Mouse (Mus musculus): Measurements from ENCODE around the gene Phactr4. TPM values are rescaled to one million over a fixed set of nuclear protein-coding genes. Genes with fewer than 3 reads are reported as not detected.

Gene Phactr4
- polyA plus RNA-seq, 1 experiment from 2014 or later, result 19.7 TPM

- no peaks in the 10 kb centered on the region for H3K27me3 ChIP-seq
- peak overlapping the region; percentile 76 for H3K4me3 ChIP-seq (replicated peaks)
- H3K9me3 ChIP-seq, result no peaks in the 10 kb centered on the region
- H3K9ac ChIP-seq (replicated peaks), result peak overlapping the region; percentile 93
- 1% methylated on average over 15 of the region's 15 CpGs for WGBS
- H3K4me1 ChIP-seq (replicated peaks), result peaks cover 10% of the 10 kb centered on the region
- no peak for ATAC-seq (ENCODE audit: insufficient number of reproducible peaks, insufficient read depth, low FRiP score, low TSS enrichment, low read depth)
- H3K36me3 ChIP-seq, result peaks cover 47% of the 10 kb centered on the region
- H3K4me2 ChIP-seq, result peak overlapping the region; percentile 86
- H3K27ac ChIP-seq, result peak overlapping the region; percentile 90
Measured at GRCm38 (mm10) chr4:132309140-132309848, 113.0 kb downstream of the Phactr4 start.

DNA sequence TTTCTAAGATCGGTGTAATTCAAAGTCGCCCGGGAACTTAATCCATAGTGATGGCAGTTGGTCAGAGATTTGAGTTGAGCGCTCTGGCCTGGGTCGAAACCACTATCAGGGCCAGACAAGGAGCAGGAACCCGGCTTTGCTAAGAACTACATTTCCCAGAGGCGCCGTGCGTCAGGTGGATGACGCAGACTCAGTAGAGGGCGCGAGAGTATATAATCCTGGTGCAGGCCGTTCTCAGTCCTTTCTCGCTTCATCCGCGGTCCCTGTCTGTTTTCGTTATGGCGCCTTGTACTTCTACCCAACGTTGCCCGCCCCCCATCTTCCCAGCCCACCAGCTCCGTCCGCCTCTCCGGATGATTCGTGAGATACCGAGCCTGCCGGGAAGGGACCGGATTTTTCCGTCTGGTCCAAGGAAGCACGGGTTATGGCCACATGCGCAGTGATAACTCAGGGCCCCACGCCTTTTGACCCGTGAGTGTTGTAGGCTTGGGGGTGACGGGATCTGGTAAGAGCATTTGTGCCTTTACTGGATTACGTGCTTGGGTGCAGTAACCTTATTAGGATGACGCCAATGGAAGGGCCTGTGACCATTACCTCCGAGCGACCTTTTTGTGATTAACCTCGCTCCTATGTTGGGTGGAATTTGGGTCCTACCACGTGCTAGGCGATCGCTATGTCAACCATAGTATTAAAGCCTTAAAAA lies 113.7 kb downstream of the Phactr4 start:
- H3K27me3 ChIP-seq, result no peaks in the 10 kb centered on the region
- peaks cover 10% of the 10 kb centered on the region for H3K4me1 ChIP-seq (replicated peaks)
- H3K4me3 ChIP-seq (replicated peaks), result peak overlapping the region; percentile 76
- peak overlapping the region; percentile 90 for H3K27ac ChIP-seq
- peaks cover 40% of the 10 kb centered on the region for H3K36me3 ChIP-seq
- ATAC-seq (ENCODE audit: insufficient number of reproducible peaks, insufficient read depth, low FRiP score, low TSS enrichment, low read depth), result peak; percentile 89
- H3K9ac ChIP-seq (replicated peaks), result peak overlapping the region; percentile 93
- H3K4me2 ChIP-seq, result peak overlapping the region; percentile 86
- no peaks in the 10 kb centered on the region for H3K9me3 ChIP-seq
- WGBS, result 1% methylated on average over 41 of the region's 41 CpGs

DNA sequence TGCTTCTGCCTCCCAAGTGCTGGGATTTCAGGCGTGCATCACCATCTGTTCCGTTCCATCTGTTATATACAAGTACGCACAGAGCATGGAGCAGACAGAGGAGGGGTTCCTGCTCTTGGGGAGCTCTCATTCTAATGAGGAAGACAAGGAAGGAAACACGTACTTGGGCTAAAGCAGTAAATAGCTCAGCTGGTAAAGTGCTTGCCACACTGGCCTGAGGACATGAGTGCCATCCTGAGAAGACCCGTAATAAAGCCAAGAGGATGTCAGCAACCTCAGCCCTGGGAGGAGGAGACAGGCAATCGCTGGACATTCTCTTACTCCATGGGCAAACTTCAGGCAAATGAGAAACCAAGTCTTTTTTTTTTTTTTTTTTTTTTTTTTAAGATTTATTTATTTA lies 116.3 kb downstream of the Phactr4 start:
- Histone ChIP-seq H3K27me3 (no peaks in the 10 kb centered on the region), H3K4me2 (no peak overlapping the region), H3K27ac (no peak overlapping the region), H3K9ac (replicated peaks) (no peak overlapping the region), H3K9me3 (no peaks in the 10 kb centered on the region), H3K4me3 (replicated peaks) (no peak overlapping the region), H3K36me3 (peaks cover 16% of the 10 kb centered on the region), H3K4me1 (replicated peaks) (peaks cover 18% of the 10 kb centered on the region)
- WGBS, result 74% methylated on average over 6 of the region's 6 CpGs
- ATAC-seq (ENCODE audit: insufficient number of reproducible peaks, insufficient read depth, low FRiP score, low TSS enrichment, low read depth), result no peak

Small RNA genes lying within 50 kb of the gene (microRNA-seq; reads per million reads assigned to microRNA genes)
- not detected for gene Gm25707

Other genes with a start within 250 kb of the Phactr4 start
- 143 and 149 TPM in 2 replicates for gene Ythdf2, start 210.2 kb downstream of the Phactr4 start, polyA plus RNA-seq (2016; fragmentation: Nextera tagmentation; extraction: Ambion mirVana)
- 44.4 and 47.1 TPM in 2 replicates for gene Gmeb1, start 160.9 kb downstream of the Phactr4 start, polyA plus RNA-seq (2016; fragmentation: Nextera tagmentation; extraction: Ambion mirVana)
- gene Taf12, start 148.1 kb downstream of the Phactr4 start, polyA plus RNA-seq (2016; fragmentation: Nextera tagmentation; extraction: Ambion mirVana), result 58.9 and 59.8 TPM in 2 replicates
- gene Rab42, start 119.1 kb downstream of the Phactr4 start, polyA plus RNA-seq (2016; fragmentation: Nextera tagmentation; extraction: Ambion mirVana), result 1.3 and 1.5 TPM in 2 replicates
- gene Trnau1ap, start 93.0 kb downstream of the Phactr4 start, polyA plus RNA-seq (2016; fragmentation: Nextera tagmentation; extraction: Ambion mirVana), result 84.7 and 87.5 TPM in 2 replicates
- gene Rcc1, start 68.9 kb downstream of the Phactr4 start, polyA plus RNA-seq (2016; fragmentation: Nextera tagmentation; extraction: Ambion mirVana), result 101 and 102 TPM in 2 replicates
- 30.4 and 35.0 TPM in 2 replicates for gene Med18, start 41.4 kb upstream of the Phactr4 start, polyA plus RNA-seq (2016; fragmentation: Nextera tagmentation; extraction: Ambion mirVana)
- 11.0 and 11.3 TPM in 2 replicates for gene Sesn2, start 88.0 kb upstream of the Phactr4 start, polyA plus RNA-seq (2016; fragmentation: Nextera tagmentation; extraction: Ambion mirVana)
- 1,138 and 1,150 TPM in 2 replicates for gene Atpif1, start 111.2 kb upstream of the Phactr4 start, polyA plus RNA-seq (2016; fragmentation: Nextera tagmentation; extraction: Ambion mirVana)
- 190 and 191 TPM in 2 replicates for gene Dnajc8, start 113.1 kb upstream of the Phactr4 start, polyA plus RNA-seq (2016; fragmentation: Nextera tagmentation; extraction: Ambion mirVana)
- 0.23 and 0.33 TPM in 2 replicates for gene Ptafr, start 141.6 kb upstream of the Phactr4 start, polyA plus RNA-seq (2016; fragmentation: Nextera tagmentation; extraction: Ambion mirVana)
- 35.1 and 38.4 TPM in 2 replicates for gene Eya3, start 216.5 kb upstream of the Phactr4 start, polyA plus RNA-seq (2016; fragmentation: Nextera tagmentation; extraction: Ambion mirVana)

Data from limb, embryonic 12.5 days (tissue).